Mouse (Mus musculus): ENCODE measurements around the gene Gm45713.

- TF ChIP-seq POLR2A (IDR thresholded peaks at IDR 0.05; ENCODE audit: borderline replicate concordance, insufficient read depth, low read length) (no peak), CTCF (IDR thresholded peaks at IDR 0.05; ENCODE audit: borderline replicate concordance, insufficient read depth, low read depth, low read length) (no peak)
Observed at GRCm38 (mm10) chr7:45107052-45107645, 28.9 kb downstream of the Gm45713 start.
